Mouse (Mus musculus) C2C12 (cell line): ENCODE results near the gene Ensa.

ENCODE experiments used
- CEBPB ChIP-seq: IDR thresholded peaks from one replicate; pipeline ENCODE4 v1.6.1; 2011; ENCODE audit warnings: low read depth, mild to moderate bottlenecking, control low read depth, moderate library complexity
- CTCF ChIP-seq: IDR thresholded peaks from one replicate; pipeline ENCODE4 v1.5.1; 2011; ENCODE audit not compliant: control insufficient read depth, insufficient read depth, insufficient read length
- FOSL1 ChIP-seq: IDR thresholded peaks from one replicate; pipeline ENCODE4 v1.8.0; 2011; ENCODE audit warnings: mild to moderate bottlenecking, low read length; ENCODE audit not compliant: poor library complexity, insufficient read depth, severe bottlenecking
- MAX ChIP-seq: IDR thresholded peaks from one replicate; pipeline ENCODE4 v1.6.1; 2011; ENCODE audit warnings: mild to moderate bottlenecking, control low read depth
- MYOD1 ChIP-seq: IDR thresholded peaks from one replicate; pipeline ENCODE4 v1.6.1; 2011; ENCODE audit warnings: low read depth; ENCODE audit not compliant: control insufficient read depth, insufficient read length
- MYOG ChIP-seq: IDR thresholded peaks from one replicate; pipeline ENCODE4 v1.6.1; 2011; ENCODE audit not compliant: control insufficient read depth, insufficient read length; ENCODE audit errors: extremely low read depth
- USF1 ChIP-seq: IDR thresholded peaks from one replicate; pipeline ENCODE4 v1.6.1; 2011; ENCODE audit warnings: low read depth, mild to moderate bottlenecking, control low read depth, moderate library complexity

- no peak for TF ChIP-seq CTCF
- no peak for TF ChIP-seq MAX
- TF ChIP-seq MYOD1, result no peak
- no peak for TF ChIP-seq CEBPB
- TF ChIP-seq MYOG, result no peak
- no peak for TF ChIP-seq USF1
- no peak for TF ChIP-seq FOSL1
These were observed 6.1 kb downstream of the Ensa start for GRCm38 (mm10) chr3:95630856-95631255.
